Mouse (Mus musculus) liver, postnatal 0 days (tissue): Measurements from ENCODE around the gene Gm19402. TPM values are rescaled to one million over a fixed set of nuclear protein-coding genes. Genes with fewer than 3 reads are reported as not detected.
A peak's percentile ranks its signal among the peaks of the same experiment; 100 is the strongest.

Source experiments
- ATAC-seq: fragments of 200-750 bp; cut with Nextera tagmentation; 2 replicates; pipeline ENCODE4 v1.8.0; 2017; ENCODE audit warnings: mild to moderate bottlenecking, moderate library complexity
- DNase-seq: peaks from one replicate; pipeline ENCODE4 v3.0.0-alpha.2; 2016
- H3K27ac ChIP-seq: fragments of 300-500 bp; sonication (generic); 2 replicates; pipeline ENCODE4 v1.5.1; 2014; ENCODE audit warnings: antibody characterized with exemption, moderate library complexity, mild to moderate bottlenecking, low read depth
- H3K27me3 ChIP-seq: fragments of 300-500 bp; sonication (generic); 2 replicates; pipeline ENCODE4 v1.6.1; 2014; ENCODE audit warnings: low read length, control low read depth, mixed read lengths; ENCODE audit not compliant: insufficient read depth
- H3K36me3 ChIP-seq: fragments of 300-500 bp; sonication (generic); replicated peaks from 2 replicates; pipeline ENCODE4 v1.6.1; 2014; ENCODE audit warnings: mild to moderate bottlenecking, control low read depth, low read length, moderate library complexity, mixed read lengths; ENCODE audit not compliant: insufficient read depth
- H3K4me1 ChIP-seq: fragments of 300-500 bp; sonication (generic); 2 replicates; pipeline ENCODE4 v1.6.1; 2014; ENCODE audit warnings: antibody characterized with exemption, mild to moderate bottlenecking, control low read depth; ENCODE audit not compliant: insufficient read depth
- H3K4me2 ChIP-seq: fragments of 300-500 bp; sonication (generic); 2 replicates; pipeline ENCODE4 v1.6.1; 2014; ENCODE audit warnings: low read depth, mild to moderate bottlenecking, low read length, moderate library complexity, mixed read lengths
- H3K4me3 ChIP-seq: fragments of 300-500 bp; sonication (generic); 2 replicates; pipeline ENCODE4 v1.5.1; 2014; ENCODE audit warnings: low read depth, low read length
- H3K9ac ChIP-seq: fragments of 300-500 bp; sonication (generic); replicated peaks from 2 replicates; pipeline ENCODE4 v1.6.1; 2014; ENCODE audit warnings: mild to moderate bottlenecking, moderate library complexity
- H3K9me3 ChIP-seq: fragments of 300-500 bp; sonication (generic); 2 replicates; pipeline ENCODE4 v1.6.1; 2016; ENCODE audit warnings: mild to moderate bottlenecking, control low read depth, low read length, mixed read lengths
- CTCF ChIP-seq: sonication (generic); IDR thresholded peaks from 2 replicates; pipeline ENCODE4 v1.5.1; 2016; ENCODE audit warnings: antibody characterized with exemption, low read depth
- EP300 ChIP-seq: IDR thresholded peaks from 2 replicates; pipeline ENCODE4 v1.6.1; 2016; ENCODE audit warnings: antibody characterized with exemption, low read depth, mild to moderate bottlenecking
- whole genome bisulfite sequencing: fragments of 180-500 bp; shearing (Covaris S2); extraction: QIAGEN DNeasy Blood & Tissue Kit; methylation state at CpG from one replicate; pipeline ENCODE4 v1.1.7; 2014; ENCODE audit not compliant: insufficient replicate concordance; 5-methylcytosine and 5-hydroxymethylcytosine counted together
- microRNA counts: library from miRNA; unstranded; fragments of <30 nt; microRNA quantifications from one replicate; lab custom pipeline; 2015
- microRNA-seq: library from miRNA; unstranded; fragments of <30 nt; microRNA quantifications from one replicate; pipeline ENCODE4, GENCODE M21; 2016
- polyA plus RNA-seq: library from polyadenylated mRNA; unstranded; fragments of >200 nt; fragmentation: Nextera tagmentation; extraction: Ambion mirVana; gene quantifications from 2 replicates; pipeline ENCODE4 v1.2.1, GENCODE M21; 2015

Gm19402 gene
- polyA plus RNA-seq, 1 experiment from 2014 or later = not detected

DNA sequence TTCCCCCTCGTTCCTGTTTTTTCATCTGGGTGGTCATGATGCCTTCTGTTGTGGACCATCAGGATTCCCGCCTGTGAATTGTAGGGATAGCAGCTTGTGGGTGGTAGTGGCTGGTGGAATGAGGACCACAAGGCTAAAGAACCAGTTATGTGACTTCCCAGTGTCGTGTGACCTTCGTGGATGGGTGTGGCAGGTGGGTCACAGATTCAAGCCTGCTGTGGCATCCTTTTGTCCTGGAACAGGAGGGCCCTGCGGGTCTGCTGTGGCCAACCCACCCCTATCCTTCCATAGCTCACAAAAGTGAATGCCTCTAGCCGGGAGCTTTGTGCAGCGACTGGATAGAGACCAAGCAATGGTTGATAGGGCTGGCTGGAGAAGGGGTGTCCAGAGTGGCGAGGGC is 42.7 kb downstream of the Gm19402 start:
- Histone ChIP-seq H3K9me3 (no peaks in the 10 kb centered on the region), H3K4me3 (no peak overlapping the region), H3K4me2 (no peak overlapping the region), H3K27me3 (no peaks in the 10 kb centered on the region), H3K4me1 (no peaks in the 10 kb centered on the region), H3K9ac (no peak overlapping the region), H3K27ac (no peak overlapping the region), H3K36me3 (peaks cover 31% of the 10 kb centered on the region)
- WGBS = 77% methylated on average over 8 of the region's 8 CpGs
- TF ChIP-seq EP300 (no peak), CTCF (no peak)
- no peak for DNase-seq
- ATAC-seq = no peak

DNA sequence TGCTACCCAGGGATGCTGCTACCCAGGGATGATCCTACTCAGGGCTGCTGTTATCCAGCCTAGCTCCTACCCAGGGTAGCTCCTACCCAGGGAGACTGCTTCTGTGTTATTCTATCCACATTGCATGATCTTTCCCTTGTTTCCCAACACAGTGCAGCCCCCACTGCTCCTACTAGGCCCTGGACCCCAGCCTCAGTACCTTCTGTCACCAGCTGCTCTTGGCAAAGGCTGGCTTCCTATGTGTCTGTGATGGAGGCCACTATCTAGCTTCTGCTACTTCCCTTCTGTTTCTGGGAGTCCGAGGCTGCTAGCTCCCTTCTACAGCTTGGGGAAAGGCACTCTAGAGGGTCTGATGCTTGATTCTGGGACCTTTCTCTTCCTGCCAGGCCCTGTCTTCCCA is 43.1 kb downstream of the Gm19402 start:
- TF ChIP-seq CTCF (no peak), EP300 (no peak)

DNA sequence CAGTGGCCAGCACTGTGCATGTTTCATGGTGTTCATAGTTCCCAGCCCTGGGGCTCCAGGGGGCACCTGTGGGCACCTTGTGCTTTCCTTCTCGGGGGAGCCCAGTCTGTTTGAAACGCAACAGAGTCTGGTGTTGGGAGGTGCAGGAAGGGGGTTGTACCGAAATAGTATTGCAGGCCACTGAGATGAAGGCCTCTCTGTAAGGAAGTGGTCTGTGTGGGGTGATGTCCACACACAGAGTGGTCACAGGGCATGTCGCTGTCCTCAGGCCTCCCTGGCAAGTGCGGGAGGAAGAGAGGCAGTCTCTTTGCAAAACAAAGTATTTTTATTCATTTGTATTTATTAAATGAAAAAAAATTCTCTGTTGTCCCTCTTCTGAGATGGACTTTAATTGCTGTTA is 45.0 kb downstream of the Gm19402 start:
- TF ChIP-seq EP300 = no peak
- TF ChIP-seq CTCF = no peak
- ATAC-seq (no peak), DNase-seq (no peak)
- WGBS = 72% methylated on average over 5 of the region's 5 CpGs
- Histone ChIP-seq H3K4me2 (no peak overlapping the region), H3K4me1 (no peaks in the 10 kb centered on the region), H3K9me3 (no peaks in the 10 kb centered on the region), H3K9ac (no peak overlapping the region), H3K27me3 (no peaks in the 10 kb centered on the region), H3K27ac (no peak overlapping the region; the same call in 1 of the 2 replicates), H3K4me3 (no peak overlapping the region), H3K36me3 (peaks cover 49% of the 10 kb centered on the region)

More for the DNA sequence above, 43.1 kb downstream of the Gm19402 start:
- Histone ChIP-seq H3K4me2 (no peak overlapping the region), H3K36me3 (peaks cover 34% of the 10 kb centered on the region), H3K9me3 (no peaks in the 10 kb centered on the region), H3K27ac (no peak overlapping the region), H3K4me3 (no peak overlapping the region), H3K4me1 (no peaks in the 10 kb centered on the region), H3K27me3 (no peaks in the 10 kb centered on the region), H3K9ac (no peak overlapping the region)
- ATAC-seq (no peak), DNase-seq (no peak)
- WGBS = 58% methylated on average over 1 of the region's 1 CpGs

DNA sequence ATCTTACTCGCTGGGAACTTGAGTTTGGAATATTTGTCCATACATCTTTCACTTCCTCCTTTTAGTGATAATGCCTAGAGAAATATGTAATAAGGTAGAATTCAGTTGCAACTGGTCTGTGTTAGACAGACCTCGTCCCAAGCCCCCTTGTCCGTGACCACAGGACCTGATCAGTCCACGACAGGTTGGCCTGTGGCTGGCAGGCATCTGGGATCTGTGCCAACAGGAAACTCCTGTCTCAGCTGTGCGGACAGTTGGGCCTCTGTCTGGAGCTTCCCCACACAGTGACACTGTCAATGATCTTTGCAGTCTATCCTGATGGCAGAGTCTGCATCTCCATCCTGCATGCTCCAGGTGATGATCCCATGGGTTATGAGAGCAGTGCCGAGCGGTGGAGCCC is 47.4 kb downstream of the Gm19402 start:
- Histone ChIP-seq H3K9me3 (no peaks in the 10 kb centered on the region), H3K36me3 (peaks cover 53% of the 10 kb centered on the region)

More for the DNA sequence above, 47.4 kb downstream of the Gm19402 start:
- Histone ChIP-seq H3K4me1 (peaks cover 9% of the 10 kb centered on the region; the same call in 1 of the 2 replicates), H3K27me3 (no peaks in the 10 kb centered on the region), H3K4me2 (no peak overlapping the region), H3K4me3 (no peak overlapping the region), H3K27ac (no peak overlapping the region), H3K9ac (no peak overlapping the region)
- DNase-seq (no peak), ATAC-seq (no peak)
- no peak for TF ChIP-seq EP300
- TF ChIP-seq CTCF = no peak
- 58% methylated on average over 7 of the region's 7 CpGs for WGBS

MicroRNAs within 50 kb of the gene (microRNA counts, 519-probe panel; counts per million panel counts)
- microRNA mmu-miR-1930 (lab: Ali Mortazavi, UCI) = not detected

Small RNAs within 50 kb of the gene (microRNA-seq; reads per million reads assigned to microRNA genes)
- 15.0 reads per million, percentile 23 among the genes with 10 or more reads in this experiment for gene Mir1930

Other genes with a start within 250 kb of the Gm19402 start
- 14.8 and 15.5 TPM in 2 replicates for gene Fam207a, start 175.0 kb downstream of the Gm19402 start, polyA plus RNA-seq
- 18.7 and 23.1 TPM in 2 replicates for gene Itgb2, start 160.5 kb downstream of the Gm19402 start, polyA plus RNA-seq
- 126 and 129 TPM in 2 replicates for gene Pttg1ip, start 109.0 kb downstream of the Gm19402 start, polyA plus RNA-seq
- 105 and 111 TPM in 2 replicates for gene Sumo3, start 84.7 kb downstream of the Gm19402 start, polyA plus RNA-seq
- 8.4 and 13.3 TPM in 2 replicates for gene Gm49325, start 84.6 kb downstream of the Gm19402 start, polyA plus RNA-seq
- gene Ube2g2, start 68.5 kb downstream of the Gm19402 start, polyA plus RNA-seq = 37.4 and 40.4 TPM in 2 replicates
- gene Tspear, start 4.2 kb downstream of the Gm19402 start, polyA plus RNA-seq = 0.06 TPM in 1 of 2 replicates, not detected in the other
- gene Gm9508, start 6.5 kb upstream of the Gm19402 start, polyA plus RNA-seq = not detected in 2 replicates
- gene Gm10272, start 15.9 kb upstream of the Gm19402 start, polyA plus RNA-seq = not detected in 2 replicates
- not detected in 2 replicates for gene Gm10024, start 20.7 kb upstream of the Gm19402 start, polyA plus RNA-seq
- not detected in 2 replicates for gene Gm10142, start 25.1 kb upstream of the Gm19402 start, polyA plus RNA-seq
- not detected in 2 replicates for gene Krtap12-1, start 29.8 kb upstream of the Gm19402 start, polyA plus RNA-seq
- gene Gm10100, start 35.7 kb upstream of the Gm19402 start, polyA plus RNA-seq = not detected in 2 replicates
- not detected in 2 replicates for gene Gm18596, start 51.9 kb upstream of the Gm19402 start, polyA plus RNA-seq
- not detected in 2 replicates for gene Gm9736, start 60.6 kb upstream of the Gm19402 start, polyA plus RNA-seq
- not detected in 2 replicates for gene Gm3233, start 68.9 kb upstream of the Gm19402 start, polyA plus RNA-seq
- gene Gm3238, start 80.6 kb upstream of the Gm19402 start, polyA plus RNA-seq = not detected in 2 replicates
- not detected in 2 replicates for gene Gm7138, start 86.2 kb upstream of the Gm19402 start, polyA plus RNA-seq
- not detected in 2 replicates for gene Gm3250, start 91.8 kb upstream of the Gm19402 start, polyA plus RNA-seq
- not detected in 2 replicates for gene Gm7137, start 97.4 kb upstream of the Gm19402 start, polyA plus RNA-seq
- gene Gm9639, start 104.3 kb upstream of the Gm19402 start, polyA plus RNA-seq = not detected in 2 replicates
- gene Gm19668, start 108.4 kb upstream of the Gm19402 start, polyA plus RNA-seq = not detected in 2 replicates
- not detected in 2 replicates for gene Gm9507, start 121.1 kb upstream of the Gm19402 start, polyA plus RNA-seq
- gene Gm2696, start 123.9 kb upstream of the Gm19402 start, polyA plus RNA-seq = not detected in 2 replicates
- not detected in 2 replicates for gene Krtap10-4, start 136.3 kb upstream of the Gm19402 start, polyA plus RNA-seq
- not detected in 2 replicates for gene Krtap10-10, start 145.2 kb upstream of the Gm19402 start, polyA plus RNA-seq
- not detected in 2 replicates for gene Gm36176, start 156.0 kb upstream of the Gm19402 start, polyA plus RNA-seq
- gene Gm10318, start 162.1 kb upstream of the Gm19402 start, polyA plus RNA-seq = not detected in 2 replicates
- not detected in 2 replicates for gene Gm3285, start 171.2 kb upstream of the Gm19402 start, polyA plus RNA-seq
- gene Lrrc3, start 211.8 kb upstream of the Gm19402 start, polyA plus RNA-seq = 24.4 and 26.6 TPM in 2 replicates